Mouse (Mus musculus): ENCODE data around the gene Ssc5d. TPM values are rescaled to one million over a fixed set of nuclear protein-coding genes. Genes with fewer than 3 reads are reported as not detected.

Gene Ssc5d
- polyA plus RNA-seq, 1 experiment from 2014 or later, result 0.09 TPM

- H3K36me3 ChIP-seq, result peaks cover 6% of the 10 kb centered on the region
- H3K4me3 ChIP-seq (replicated peaks), result no peak overlapping the region
- H3K4me1 ChIP-seq (replicated peaks), result no peaks in the 10 kb centered on the region
- no peaks in the 10 kb centered on the region for H3K9me3 ChIP-seq (replicated peaks)
- ATAC-seq (ENCODE audit: low read depth), result no peak
- H3K27ac ChIP-seq, result no peak overlapping the region
- 26% methylated on average over 2 of the region's 2 CpGs for WGBS (ENCODE audit: insufficient replicate concordance)
- no peak overlapping the region for H3K4me2 ChIP-seq
- H3K9ac ChIP-seq, result no peak overlapping the region
- H3K27me3 ChIP-seq, result peaks cover 12% of the 10 kb centered on the region
- no peak for DNase-seq
These were observed 62.7 kb downstream of the Ssc5d start for GRCm38 (mm10) chr7:4988250-4988649.

GRCm38 (mm10) chr7:4993347-4993998 lies 67.9 kb downstream of the Ssc5d start:
- ATAC-seq (ENCODE audit: low read depth), result no peak
- peaks cover 49% of the 10 kb centered on the region for H3K27me3 ChIP-seq

GRCm38 (mm10) chr7:4993999-4994788 lies 68.6 kb downstream of the Ssc5d start:
- Histone ChIP-seq H3K9me3 (replicated peaks) (no peaks in the 10 kb centered on the region), H3K27ac (no peak overlapping the region), H3K4me1 (replicated peaks) (peaks cover 7% of the 10 kb centered on the region; the same call in 1 of the 2 replicates), H3K9ac (no peak overlapping the region), H3K27me3 (peaks cover 49% of the 10 kb centered on the region), H3K36me3 (peaks cover 11% of the 10 kb centered on the region), H3K4me2 (0 out of 2 replicates have a peak overlapping the region, but pooled peaks have one; percentile 60), H3K4me3 (replicated peaks) (no peak overlapping the region)
- ATAC-seq (ENCODE audit: low read depth), result no peak
- 39% methylated on average over 59 of the region's 59 CpGs for WGBS (ENCODE audit: insufficient replicate concordance)
- DNase-seq, result no peak

More at GRCm38 (mm10) chr7:4993347-4993998, 67.9 kb downstream of the Ssc5d start:
- Histone ChIP-seq H3K9ac (no peak overlapping the region), H3K4me1 (replicated peaks) (peaks cover 7% of the 10 kb centered on the region; the same call in 1 of the 2 replicates), H3K4me3 (replicated peaks) (no peak overlapping the region), H3K36me3 (peaks cover 11% of the 10 kb centered on the region), H3K27ac (no peak overlapping the region), H3K4me2 (no peak overlapping the region), H3K9me3 (replicated peaks) (no peaks in the 10 kb centered on the region)
- DNase-seq, result no peak
- WGBS (ENCODE audit: insufficient replicate concordance), result 32% methylated on average over 54 of the region's 55 CpGs

Other genes starting within 250 kb of the Ssc5d start
- 77.8 and 83.4 TPM in 2 replicates for gene Hspbp1, start 240.7 kb upstream of the Ssc5d start, polyA plus RNA-seq (2015; fragmentation: Nextera tagmentation; extraction: Ambion mirVana)
- gene Brsk1, start 235.2 kb upstream of the Ssc5d start, polyA plus RNA-seq (2015; fragmentation: Nextera tagmentation; extraction: Ambion mirVana), result 0.08 and 0.10 TPM in 2 replicates
- 0.09 and 0.15 TPM in 2 replicates for gene Tmem150b, start 200.5 kb upstream of the Ssc5d start, polyA plus RNA-seq (2015; fragmentation: Nextera tagmentation; extraction: Ambion mirVana)
- gene Kmt5c, start 185.7 kb upstream of the Ssc5d start, polyA plus RNA-seq (2015; fragmentation: Nextera tagmentation; extraction: Ambion mirVana), result 61.6 and 63.9 TPM in 2 replicates
- 98.6 and 105 TPM in 2 replicates for gene Cox6b2, start 172.7 kb upstream of the Ssc5d start, polyA plus RNA-seq (2015; fragmentation: Nextera tagmentation; extraction: Ambion mirVana)
- not detected in 2 replicates for gene Fam71e2, start 154.5 kb upstream of the Ssc5d start, polyA plus RNA-seq (2015; fragmentation: Nextera tagmentation; extraction: Ambion mirVana)
- 0.05 TPM in 1 of 2 replicates, not detected in the other for gene Il11, start 142.9 kb upstream of the Ssc5d start, polyA plus RNA-seq (2015; fragmentation: Nextera tagmentation; extraction: Ambion mirVana)
- gene Tmem190, start 142.8 kb upstream of the Ssc5d start, polyA plus RNA-seq (2015; fragmentation: Nextera tagmentation; extraction: Ambion mirVana), result 0.44 TPM in 1 of 2 replicates, not detected in the other
- gene Tmem238, start 136.1 kb upstream of the Ssc5d start, polyA plus RNA-seq (2015; fragmentation: Nextera tagmentation; extraction: Ambion mirVana), result 13.7 and 14.6 TPM in 2 replicates
- 242 and 279 TPM in 2 replicates for gene Rpl28, start 132.9 kb upstream of the Ssc5d start, polyA plus RNA-seq (2015; fragmentation: Nextera tagmentation; extraction: Ambion mirVana)
- gene Ube2s, start 113.2 kb upstream of the Ssc5d start, polyA plus RNA-seq (2015; fragmentation: Nextera tagmentation; extraction: Ambion mirVana), result 282 and 292 TPM in 2 replicates
- gene Shisa7, start 81.1 kb upstream of the Ssc5d start, polyA plus RNA-seq (2015; fragmentation: Nextera tagmentation; extraction: Ambion mirVana), result not detected in 2 replicates
- gene Isoc2b, start 55.5 kb upstream of the Ssc5d start, polyA plus RNA-seq (2015; fragmentation: Nextera tagmentation; extraction: Ambion mirVana), result 3.1 and 3.8 TPM in 2 replicates
- 0.45 and 0.52 TPM in 2 replicates for gene Isoc2a, start 48.6 kb upstream of the Ssc5d start, polyA plus RNA-seq (2015; fragmentation: Nextera tagmentation; extraction: Ambion mirVana)
- gene Gm36210, start 19.3 kb upstream of the Ssc5d start, polyA plus RNA-seq (2015; fragmentation: Nextera tagmentation; extraction: Ambion mirVana), result 0.07 TPM in 1 of 2 replicates, not detected in the other
- gene Zfp628, start 10.6 kb upstream of the Ssc5d start, polyA plus RNA-seq (2015; fragmentation: Nextera tagmentation; extraction: Ambion mirVana), result 1.4 and 1.6 TPM in 2 replicates
- gene Nat14, start 3.8 kb upstream of the Ssc5d start, polyA plus RNA-seq (2015; fragmentation: Nextera tagmentation; extraction: Ambion mirVana), result 0.57 and 0.67 TPM in 2 replicates
- gene Sbk2, start 38.6 kb downstream of the Ssc5d start, polyA plus RNA-seq (2015; fragmentation: Nextera tagmentation; extraction: Ambion mirVana), result not detected in 2 replicates
- gene Sbk3, start 45.4 kb downstream of the Ssc5d start, polyA plus RNA-seq (2015; fragmentation: Nextera tagmentation; extraction: Ambion mirVana), result not detected in 2 replicates
- 4.0 TPM in 2 replicates for gene Zfp579, start 70.4 kb downstream of the Ssc5d start, polyA plus RNA-seq (2015; fragmentation: Nextera tagmentation; extraction: Ambion mirVana)
- 9.8 and 10.0 TPM in 2 replicates for gene Zfp524, start 88.6 kb downstream of the Ssc5d start, polyA plus RNA-seq (2015; fragmentation: Nextera tagmentation; extraction: Ambion mirVana)
- 15.8 and 18.7 TPM in 2 replicates for gene Fiz1, start 88.9 kb downstream of the Ssc5d start, polyA plus RNA-seq (2015; fragmentation: Nextera tagmentation; extraction: Ambion mirVana)
- 1.1 and 1.5 TPM in 2 replicates for gene Gm44973, start 89.7 kb downstream of the Ssc5d start, polyA plus RNA-seq (2015; fragmentation: Nextera tagmentation; extraction: Ambion mirVana)
- gene Zfp865, start 94.6 kb downstream of the Ssc5d start, polyA plus RNA-seq (2015; fragmentation: Nextera tagmentation; extraction: Ambion mirVana), result 1.4 TPM in 2 replicates
- 0.84 and 1.4 TPM in 2 replicates for gene Ccdc106, start 94.8 kb downstream of the Ssc5d start, polyA plus RNA-seq (2015; fragmentation: Nextera tagmentation; extraction: Ambion mirVana)
- gene 4632433K11Rik, start 108.3 kb downstream of the Ssc5d start, polyA plus RNA-seq (2015; fragmentation: Nextera tagmentation; extraction: Ambion mirVana), result 0.09 TPM in 1 of 2 replicates, not detected in the other
- gene Zfp784, start 112.7 kb downstream of the Ssc5d start, polyA plus RNA-seq (2015; fragmentation: Nextera tagmentation; extraction: Ambion mirVana), result 0.93 and 1.4 TPM in 2 replicates
- 2.2 and 2.7 TPM in 2 replicates for gene Zfp580, start 125.8 kb downstream of the Ssc5d start, polyA plus RNA-seq (2015; fragmentation: Nextera tagmentation; extraction: Ambion mirVana)
- gene U2af2, start 136.4 kb downstream of the Ssc5d start, polyA plus RNA-seq (2015; fragmentation: Nextera tagmentation; extraction: Ambion mirVana), result 79.1 and 83.0 TPM in 2 replicates
- 45.6 and 48.2 TPM in 2 replicates for gene Epn1, start 154.4 kb downstream of the Ssc5d start, polyA plus RNA-seq (2015; fragmentation: Nextera tagmentation; extraction: Ambion mirVana)
- not detected in 2 replicates for gene Rfpl4, start 191.2 kb downstream of the Ssc5d start, polyA plus RNA-seq (2015; fragmentation: Nextera tagmentation; extraction: Ambion mirVana)
- gene Rasl2-9, start 200.2 kb downstream of the Ssc5d start, polyA plus RNA-seq (2015; fragmentation: Nextera tagmentation; extraction: Ambion mirVana), result 0.19 and 0.24 TPM in 2 replicates
- not detected in 2 replicates for gene Vmn1r55, start 223.9 kb downstream of the Ssc5d start, polyA plus RNA-seq (2015; fragmentation: Nextera tagmentation; extraction: Ambion mirVana)

Measured in liver, embryonic 13.5 days (tissue).